Comparison of ENCODE assay signal across 18 mouse cellular contexts in genomic region chr10:85001920-85002319, GRCm38 (mm10).
DNase-seq lines count a peak whose midpoint lies in the region; ATAC-seq and TF ChIP-seq lines count a peak whose summit lies in the region.
"Had no signal": no experiment of that assay in that cellular context is flagged by ENCODE, and none has a peak within 500 bp of the region (broad histone marks: within the 10 kb centered on the region; RNA-seq: fewer than 3 reads in every experiment).

No protein-coding gene starts in this region.

- H3K36me3 ChIP-seq in heart, adult 2 months (ENCODE audit: control insufficient read depth, insufficient read depth, low read length): peaks cover 12% of the 10 kb centered on the region
- peaks cover 5% of the 10 kb centered on the region; the same call in 1 of the 2 replicates for H3K36me3 ChIP-seq in heart, embryonic 16.5 days (ENCODE audit: control insufficient read depth, insufficient read depth)
- H3K36me3 ChIP-seq: intestine, embryonic 15.5 days had no signal

- TF ChIP-seq CTCF in cerebellum, adult 2 months (IDR thresholded peaks at IDR 0.05; ENCODE audit: borderline replicate concordance, insufficient read depth, low read depth, low read length): no peak
- peak; percentile 15; the same call in 1 of the 2 replicates for TF ChIP-seq CTCF in heart, adult 2 months (IDR thresholded peaks at IDR 0.05)

- peak; percentile 72 for TF ChIP-seq EP300 in heart, adult 2 months (IDR thresholded peaks at IDR 0.05; ENCODE audit: insufficient read depth, low read depth, low read length)

- no peak for TF ChIP-seq POLR2A in cerebellum, adult 2 months (IDR thresholded peaks at IDR 0.05; ENCODE audit: borderline replicate concordance, insufficient read depth, low read length)
- peak; percentile 24; the same call in 1 of the 2 replicates for TF ChIP-seq POLR2A in heart, adult 2 months (IDR thresholded peaks at IDR 0.05; ENCODE audit: insufficient read depth, low read depth, low read length)

- no peak overlapping the region for H3K4me2 ChIP-seq in heart, embryonic 16.5 days (ENCODE audit: low read depth, low read length)
- H3K4me2 ChIP-seq: embryonic facial prominence, embryonic 12.5 days; intestine, embryonic 15.5 days; lung, embryonic 15.5 days; midbrain, embryonic 13.5 days had no signal

- H3K27me3 ChIP-seq in cerebellum, adult 2 months (ENCODE audit: control insufficient read depth, insufficient read depth, low read length): no peaks in the 10 kb centered on the region
- no peaks in the 10 kb centered on the region for H3K27me3 ChIP-seq in heart, adult 2 months (ENCODE audit: control insufficient read depth, insufficient read depth, low read length)
- H3K27me3 ChIP-seq in heart, embryonic 16.5 days (ENCODE audit: control insufficient read depth, insufficient read depth, low read length): no peaks in the 10 kb centered on the region
- H3K27me3 ChIP-seq: CH12.LX; embryonic facial prominence, embryonic 12.5 days; intestine, embryonic 15.5 days; lung, embryonic 15.5 days; midbrain, embryonic 13.5 days had no signal

- intact Hi-C loops in heart, adult 2 months (cut with DNase I): no loop called here
- intact Hi-C loops in left cerebral cortex, postnatal 25 days (cut with DNase I): no loop called here

- no peaks in the 10 kb centered on the region for H3K9me3 ChIP-seq in heart, embryonic 16.5 days (replicated peaks; ENCODE audit: control insufficient read depth, low read length)
- H3K9me3 ChIP-seq: embryonic facial prominence, embryonic 12.5 days; hindbrain, embryonic 10.5 days; intestine, embryonic 15.5 days; lung, embryonic 15.5 days; midbrain, embryonic 13.5 days had no signal

- peak; percentile 75 for ATAC-seq in heart, embryonic 16.5 days (replicated peaks; ENCODE audit: extremely low read depth, insufficient read depth, low FRiP score)
- no peak for ATAC-seq in inflammation-experienced regulatory T-cells, adult 6 months
- ATAC-seq: intestine, embryonic 15.5 days; midbrain, embryonic 13.5 days had no signal

- H3K4me3 ChIP-seq in cerebellum, adult 2 months (replicated peaks; ENCODE audit: insufficient read depth, low read depth, low read length): no peak overlapping the region
- no peak overlapping the region for H3K4me3 ChIP-seq in brown adipose tissue, adult 24 weeks (ENCODE audit: insufficient read depth, low read depth, low read length)
- no peak overlapping the region for H3K4me3 ChIP-seq in heart, adult 2 months
- H3K4me3 ChIP-seq in heart, embryonic 16.5 days (ENCODE audit: low read length): no peak overlapping the region
- H3K4me3 ChIP-seq: embryonic facial prominence, embryonic 12.5 days; hindbrain, embryonic 10.5 days; intestine, embryonic 15.5 days; lung, embryonic 15.5 days; midbrain, embryonic 13.5 days had no signal

- H3K27ac ChIP-seq in cerebellum, adult 2 months (ENCODE audit: insufficient read depth, low read length): no peak overlapping the region
- H3K27ac ChIP-seq in brown adipose tissue, adult 24 weeks (replicated peaks; ENCODE audit: low read depth, low read length): peak overlapping the region; percentile 51; the same call in 1 of the 2 replicates
- H3K27ac ChIP-seq in heart, adult 2 months: no peak overlapping the region; the same call in 1 of the 2 replicates
- H3K27ac ChIP-seq in heart, embryonic 16.5 days (ENCODE audit: low read length): 0 out of 2 replicates have a peak overlapping the region, but pooled peaks have one; percentile 29
- H3K27ac ChIP-seq: embryonic facial prominence, embryonic 12.5 days; hindbrain, embryonic 10.5 days; intestine, embryonic 15.5 days; lung, embryonic 15.5 days; midbrain, embryonic 13.5 days had no signal

- no peak overlapping the region for H3K9ac ChIP-seq in heart, adult 2 months (ENCODE audit: low read depth, low read length)
- H3K9ac ChIP-seq in heart, embryonic 16.5 days (ENCODE audit: low read length): no peak overlapping the region
- H3K9ac ChIP-seq: embryonic facial prominence, embryonic 12.5 days; intestine, embryonic 15.5 days; lung, embryonic 15.5 days; midbrain, embryonic 13.5 days had no signal

- H3K79me2 ChIP-seq in heart, adult 2 months (replicated peaks; ENCODE audit: control insufficient read depth, insufficient read depth, low read length): peaks cover 2% of the 10 kb centered on the region; the same call in 1 of the 2 replicates

- WGBS in cerebellum, adult 2 months: 52% methylated on average over 7 of the region's 7 CpGs
- 54% methylated on average over 7 of the region's 7 CpGs for WGBS in heart, adult 2 months
- WGBS in heart, embryonic 16.5 days: 42% methylated on average over 7 of the region's 7 CpGs

- peak; percentile 27 to 48 for DNase-seq in cerebellum, postnatal 14 days
- no peak for DNase-seq in cerebellum, adult 2 months
- peak; percentile 57 to 75 for DNase-seq in heart, adult 2 months
- DNase-seq in left cerebral cortex, postnatal 25 days (ENCODE audit: low spot score in 2 of 2): no peak
- no peak for DNase-seq in right cerebral cortex, adult 2 months (ENCODE audit: low spot score in 2 of 2)
- DNase-seq: adrenal gland, postnatal 25 days; kidney, postnatal 10 days; layer of hippocampus, adult 9-11 months; liver had no signal

- H3K4me1 ChIP-seq in cerebellum, adult 2 months (ENCODE audit: control insufficient read depth, insufficient read depth, low read length): peaks cover 3% of the 10 kb centered on the region
- H3K4me1 ChIP-seq in brown adipose tissue, adult 24 weeks (ENCODE audit: control insufficient read depth, insufficient read depth, insufficient read length, low read length): peaks cover 4% of the 10 kb centered on the region
- H3K4me1 ChIP-seq in heart, adult 2 months (ENCODE audit: control insufficient read depth, insufficient read depth, low read length): peaks cover 12% of the 10 kb centered on the region
- H3K4me1 ChIP-seq in heart, embryonic 16.5 days (ENCODE audit: control insufficient read depth, insufficient read depth, low read length): peaks cover 18% of the 10 kb centered on the region
- H3K4me1 ChIP-seq: embryonic facial prominence, embryonic 12.5 days; intestine, embryonic 15.5 days; lung, embryonic 15.5 days had no signal

Comparison
In these comparisons a context has a peak if more than half of its experiments do, and no peak if none do; other contexts are left out.
1. DNase-seq: peak in cerebellum, postnatal 14 days (2 of 2) and heart, adult 2 months (2 of 2); none in cerebellum, adult 2 months (0 of 2), left cerebral cortex, postnatal 25 days (0 of 2) and right cerebral cortex, adult 2 months (0 of 2).
2. H3K27ac ChIP-seq: peak in brown adipose tissue, adult 24 weeks (single experiment) and heart, embryonic 16.5 days (single experiment); none in cerebellum, adult 2 months (single experiment) and heart, adult 2 months (single experiment).